Mouse (Mus musculus): ENCODE data around the gene Gm8332.
"Not testable (repeated sequence)": the region's sequence is repeated elsewhere in the genome, so short reads cannot be mapped to it uniquely, and the experiment has no call there.

Gene Gm8332

GRCm38 (mm10) chr12:88250000-88250399, at the start of gene Gm8332:
Gene Gm8332, minus strand, starts transcription at chr12:88250100.
- DNase-seq (ENCODE audit: low spot score) = not testable (repeated sequence)

GRCm38 (mm10) chr12:88297171-88297570, 47.3 kb upstream of the Gm8332 start:
- not testable (repeated sequence) for DNase-seq (ENCODE audit: low spot score)

GRCm38 (mm10) chr12:88293082-88293481, 43.2 kb upstream of the Gm8332 start:
- not testable (repeated sequence) for DNase-seq (ENCODE audit: low spot score)

- not testable (repeated sequence) for DNase-seq (ENCODE audit: low spot score)
Observed at GRCm38 (mm10) chr12:88285224-88285623, 35.3 kb upstream of the Gm8332 start.

GRCm38 (mm10) chr12:88274400-88274799, 24.5 kb upstream of the Gm8332 start, which contains the start of gene Gm5662:
Gene Gm5662, minus strand, starts transcription at chr12:88274500.
- not testable (repeated sequence) for DNase-seq (ENCODE audit: low spot score)

GRCm38 (mm10) chr12:88257241-88257640, 7.3 kb upstream of the Gm8332 start:
- DNase-seq (ENCODE audit: low spot score) = no peak

GRCm38 (mm10) chr12:88255917-88256316, 6.0 kb upstream of the Gm8332 start:
- not testable (repeated sequence) for DNase-seq (ENCODE audit: low spot score)

- DNase-seq (ENCODE audit: low spot score) = not testable (repeated sequence)
Observed at GRCm38 (mm10) chr12:88245786-88246185, 4.1 kb downstream of the Gm8332 start.

- DNase-seq (ENCODE audit: low spot score) = not testable (repeated sequence)
Observed at GRCm38 (mm10) chr12:88242940-88243339, 7.0 kb downstream of the Gm8332 start.

- no peak for DNase-seq (ENCODE audit: low spot score)
Observed at GRCm38 (mm10) chr12:88219445-88219844, 30.5 kb downstream of the Gm8332 start.

- not testable (repeated sequence) for DNase-seq (ENCODE audit: low spot score)
Observed at GRCm38 (mm10) chr12:88218059-88218458, 31.8 kb downstream of the Gm8332 start.

GRCm38 (mm10) chr12:88214641-88215040, 35.3 kb downstream of the Gm8332 start:
- DNase-seq (ENCODE audit: low spot score) = no peak

- not testable (repeated sequence) for DNase-seq (ENCODE audit: low spot score)
Observed at GRCm38 (mm10) chr12:88211458-88211857, 38.4 kb downstream of the Gm8332 start.

GRCm38 (mm10) chr12:88202856-88203255, 47.0 kb downstream of the Gm8332 start:
- no peak for DNase-seq (ENCODE audit: low spot score)

All from urinary bladder, postnatal 10 days (tissue).